Mouse (Mus musculus) heart, adult 2 months (tissue): ENCODE data around the gene Col25a1. TPM values are rescaled to one million over a fixed set of nuclear protein-coding genes. Genes with fewer than 3 reads are reported as not detected.

Experiments used
- DNase-seq, 2 experiments: peaks; one replicate each; pipeline ENCODE4 v3.0.0; 2021
- H3K27ac ChIP-seq: fragments of 200-600 bp; 2 replicates; pipeline ENCODE4 v1.8.1; 2022
- H3K27me3 ChIP-seq: fragments of 200-500 bp; 2 replicates; pipeline ENCODE4 v1.6.1; 2012; ENCODE audit warnings: mild to moderate bottlenecking, low read length, inconsistent platforms, mixed read lengths; ENCODE audit not compliant: control insufficient read depth, insufficient read depth
- H3K36me3 ChIP-seq: fragments of 200-500 bp; 2 replicates; pipeline ENCODE4 v1.6.1; 2012; ENCODE audit warnings: low read length, inconsistent platforms; ENCODE audit not compliant: control insufficient read depth, insufficient read depth
- H3K4me1 ChIP-seq: fragments of 200-500 bp; 2 replicates; pipeline ENCODE4 v1.6.1; 2011; ENCODE audit warnings: low read length; ENCODE audit not compliant: control insufficient read depth, insufficient read depth
- H3K4me3 ChIP-seq: fragments of 200-600 bp; 2 replicates; pipeline ENCODE4 v1.8.1; 2022
- H3K79me2 ChIP-seq: fragments of 200-500 bp; replicated peaks from 2 replicates; pipeline ENCODE4 v1.6.1; 2012; ENCODE audit warnings: mild to moderate bottlenecking, inconsistent platforms, low read length, moderate library complexity, mixed read lengths; ENCODE audit not compliant: control insufficient read depth, insufficient read depth
- H3K9ac ChIP-seq: fragments of 200-500 bp; 2 replicates; pipeline ENCODE4 v1.6.1; 2012; ENCODE audit warnings: low read depth, mild to moderate bottlenecking, control low read depth, inconsistent platforms, low read length, mixed read lengths
- CTCF ChIP-seq: fragments of 200-600 bp; IDR thresholded peaks from 2 replicates; pipeline ENCODE4 v1.8.1; 2022; ENCODE audit warnings: antibody characterized with exemption, mild to moderate bottlenecking, moderate library complexity
- EP300 ChIP-seq: fragments of 200-500 bp; IDR thresholded peaks from 2 replicates; pipeline ENCODE4 v1.6.1; 2011; ENCODE audit warnings: low read depth, low read length, control low read depth; ENCODE audit not compliant: insufficient read depth
- POLR2A ChIP-seq: fragments of 200-500 bp; IDR thresholded peaks from 2 replicates; pipeline ENCODE4 v1.6.1; 2011; ENCODE audit warnings: mild to moderate bottlenecking, low read depth, low read length, control low read depth; ENCODE audit not compliant: insufficient read depth
- whole genome bisulfite sequencing: fragments of 180-500 bp; shearing (Covaris S2); methylation state at CpG from one replicate; pipeline ENCODE4 v1.1.7; 2018; 5-methylcytosine and 5-hydroxymethylcytosine counted together
- intact Hi-C: fragments of 180-260 bp; cut with DNase I; formaldehyde crosslinking; loops from one replicate; pipeline ENCODE4 v1.15.1; 2025
- polyA plus RNA-seq: library from polyadenylated mRNA; depleted of rRNA; stranded (reverse); fragments of >200 nt; gene quantifications from 2 replicates; pipeline ENCODE4 v1.2.3, GENCODE M21; 2012; rRNA removed
- total RNA-seq, 2 experiments: library from RNA; stranded (reverse); gene quantifications; 2 replicates each; pipeline ENCODE4 v1.2.3; 2021

The Col25a1 gene
- total and polyA plus RNA-seq, 3 experiments: 0.10 to 0.39 (median 0.21) TPM

- Histone ChIP-seq H3K27ac (no peak overlapping the region), H3K4me3 (no peak overlapping the region), H3K27me3 (no peaks in the 10 kb centered on the region), H3K79me2 (no peaks in the 10 kb centered on the region), H3K9ac (no peak overlapping the region), H3K4me1 (no peaks in the 10 kb centered on the region), H3K36me3 (no peaks in the 10 kb centered on the region)
- intact Hi-C loops: no loop called here
- no peak for DNase-seq
- 62% methylated on average over 11 of the region's 11 CpGs for WGBS
- no peak for TF ChIP-seq CTCF
- TF ChIP-seq POLR2A: no peak
- TF ChIP-seq EP300: no peak
Observed at GRCm38 (mm10) chr3:130646110-130646810, 515.0 kb downstream of the Col25a1 start.

Other genes starting within 250 kb of the Col25a1 start
- 10 to 100 TPM; 10.4 to 11.2 TPM for gene Casp6, start 230.1 kb upstream of the Col25a1 start, total RNA-seq
- gene Casp6, start 230.1 kb upstream of the Col25a1 start, polyA plus RNA-seq: 16.9 and 23.6 TPM in 2 replicates
- gene Mcub, start 161.3 kb upstream of the Col25a1 start, total RNA-seq: 1 to 10 TPM; 1.6 to 2.2 TPM
- 2.1 and 3.6 TPM in 2 replicates for gene Mcub, start 161.3 kb upstream of the Col25a1 start, polyA plus RNA-seq
- gene Sec24b, start 69.9 kb upstream of the Col25a1 start, total RNA-seq: 10 to 100 TPM; 30.8 to 33.2 TPM
- gene Sec24b, start 69.9 kb upstream of the Col25a1 start, polyA plus RNA-seq: 29.8 and 36.2 TPM in 2 replicates